Mouse (Mus musculus) megakaryocyte, adult 5-6 weeks (primary cell): ENCODE results near the gene Haus2. TPM values are rescaled to one million over a fixed set of nuclear protein-coding genes. Genes with fewer than 3 reads are reported as not detected.
"Not testable (repeated sequence)": the region's sequence is repeated elsewhere in the genome, so short reads cannot be mapped to it uniquely, and the experiment has no call there.

ENCODE experiments used
- ATAC-seq: 2 replicates; pipeline ENCODE4 v1.8.0; 2016; ENCODE audit warnings: mild to moderate bottlenecking, inconsistent platforms; ENCODE audit not compliant: poor library complexity, severe bottlenecking
- total RNA-seq, 2 experiments: library from RNA; stranded (forward) in 1 of 2; stranded (reverse) in 1 of 2; fragments of 153-499, 151-499 nt in 1 of 2; fragments of 221-1000, 200-1000 nt in 1 of 2; gene quantifications; 2 replicates each; pipeline versions ENCODE4 v1.2.3 to v1.2.4; 2015 to 2017

Gene Haus2
- total RNA-seq (2015): 15.6 and 20.1 TPM in 2 replicates
- total RNA-seq (2017): 7.8 and 12.1 TPM in 2 replicates

DNA sequence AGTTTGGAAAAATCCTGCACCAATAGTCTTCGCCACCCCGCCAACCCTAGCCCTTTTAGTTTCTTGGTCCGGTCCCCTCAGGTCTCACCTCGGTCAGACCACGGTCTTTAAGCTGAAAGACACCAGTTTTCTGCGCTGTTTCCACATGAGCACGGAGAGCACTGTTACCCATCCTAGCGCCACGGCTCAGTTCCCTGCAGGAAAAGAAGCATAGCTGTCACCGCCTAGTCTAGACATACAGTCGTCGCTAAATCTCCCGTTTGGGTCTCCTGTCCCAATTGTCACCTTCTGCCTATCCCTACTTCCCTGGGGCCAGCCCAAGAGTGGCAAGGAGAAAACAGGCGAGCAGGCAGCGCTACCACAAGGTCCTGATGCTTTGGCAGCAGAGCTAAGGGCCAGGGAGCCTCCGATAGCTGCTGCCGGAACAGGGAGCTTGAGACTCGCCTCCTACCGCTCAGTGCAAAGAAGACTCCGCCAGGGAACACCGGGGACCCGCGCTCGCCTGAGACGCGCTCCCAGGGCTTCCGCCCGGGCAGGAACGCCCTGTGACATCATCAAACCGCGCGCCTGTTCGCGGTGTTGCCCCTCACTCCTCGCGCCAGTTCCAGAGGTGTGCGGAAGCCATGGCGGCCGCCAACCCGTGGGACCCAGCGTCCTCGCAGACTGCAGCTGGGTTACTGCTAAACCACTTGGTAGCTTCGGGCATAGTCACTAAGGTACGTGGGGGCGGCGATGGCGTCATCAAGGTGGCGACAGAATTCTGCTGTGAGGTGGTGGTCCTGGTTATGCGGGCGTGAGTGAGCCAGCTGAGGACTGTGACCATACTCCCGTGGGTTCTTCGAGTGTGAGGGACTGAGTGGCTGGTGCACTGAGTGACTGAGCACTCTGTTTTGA, at the start of gene Haus2, which contains the start of gene Lrrc57:
Gene Haus2 (plus strand): TSS at position 554 of the 894 bp plus-strand sequence.
Gene Lrrc57 (minus strand): TSS at position 691 of the 894 bp plus-strand sequence.
- ATAC-seq: peak; percentile 96

DNA sequence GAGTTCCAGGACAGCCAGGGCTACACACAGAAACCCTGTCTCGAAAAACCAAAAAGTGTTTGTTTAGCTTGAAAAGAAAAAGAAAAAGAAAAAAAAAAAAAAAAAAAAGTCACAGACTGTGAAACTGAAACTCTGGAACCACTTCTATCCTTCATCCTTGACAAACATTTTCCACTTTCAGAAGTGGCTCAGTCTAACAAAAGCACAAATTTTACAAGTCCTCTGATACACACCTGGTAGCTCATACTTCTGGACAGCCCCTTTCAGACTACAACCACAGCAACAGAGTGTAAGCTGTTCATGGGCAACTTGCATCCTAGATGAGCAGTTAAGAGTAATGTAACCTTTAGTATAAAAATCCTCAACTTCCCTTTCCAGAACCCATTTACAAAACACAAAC, 47.7 kb upstream of the Haus2 start:
- ATAC-seq: no peak

DNA sequence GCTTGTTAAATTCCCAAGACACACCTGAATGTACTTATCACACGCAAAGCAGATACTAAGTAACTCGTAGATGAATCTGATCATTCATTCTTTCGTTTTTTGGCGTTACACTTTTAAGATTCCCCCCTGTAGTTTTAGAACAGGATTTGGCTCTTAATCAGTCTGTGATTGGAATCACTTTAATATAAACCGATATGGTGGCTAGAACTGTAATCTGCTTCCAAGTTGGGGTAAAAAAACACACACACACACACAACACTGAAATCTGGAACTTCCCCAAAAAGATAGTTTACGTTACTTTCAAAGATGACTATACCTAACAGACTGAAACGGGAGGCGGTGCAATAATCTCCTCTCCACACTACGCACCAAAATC, 46.3 kb upstream of the Haus2 start:
- peak; percentile 11; the same call in 1 of the 2 replicates for ATAC-seq

DNA sequence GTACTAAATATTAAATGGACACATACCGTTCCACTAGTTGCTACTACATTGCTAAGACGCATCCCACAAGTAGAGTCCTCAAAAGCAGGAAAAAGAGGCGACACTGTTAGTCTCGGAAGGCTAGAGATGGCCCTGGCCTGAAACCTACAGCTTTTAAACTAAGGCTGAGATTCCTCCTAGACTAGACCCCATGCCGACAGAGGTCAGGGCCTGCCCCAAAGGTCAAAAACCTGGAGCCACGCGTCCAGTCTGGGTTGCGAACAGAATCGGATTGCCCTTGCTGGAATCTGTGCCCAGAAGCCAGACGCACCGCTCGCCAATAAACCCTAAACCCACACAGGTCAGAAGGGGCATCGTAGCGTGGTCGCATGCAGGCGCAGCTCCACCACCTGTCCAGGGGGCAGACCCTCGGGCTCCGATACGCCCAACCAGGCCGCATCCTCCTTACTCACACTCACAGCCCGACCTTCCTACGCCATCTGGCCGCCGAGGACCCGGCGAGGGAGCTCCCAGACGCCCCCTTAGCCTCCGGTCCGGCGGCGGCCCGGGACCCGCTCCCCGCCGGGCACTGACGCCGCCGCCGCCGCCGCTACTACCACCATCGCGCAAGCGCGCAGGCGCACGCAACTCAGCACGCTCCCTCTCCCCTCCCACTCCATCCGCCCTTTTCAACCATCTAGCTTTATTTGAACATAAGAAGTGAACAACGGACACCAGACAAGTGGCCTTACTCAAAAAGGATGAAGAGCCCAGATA, 45.8 kb upstream of the Haus2 start, which contains the start of gene Zfp106:
Gene Zfp106 (minus strand): TSS at position 609 of the 756 bp plus-strand sequence.
- ATAC-seq: peak; percentile 73

DNA sequence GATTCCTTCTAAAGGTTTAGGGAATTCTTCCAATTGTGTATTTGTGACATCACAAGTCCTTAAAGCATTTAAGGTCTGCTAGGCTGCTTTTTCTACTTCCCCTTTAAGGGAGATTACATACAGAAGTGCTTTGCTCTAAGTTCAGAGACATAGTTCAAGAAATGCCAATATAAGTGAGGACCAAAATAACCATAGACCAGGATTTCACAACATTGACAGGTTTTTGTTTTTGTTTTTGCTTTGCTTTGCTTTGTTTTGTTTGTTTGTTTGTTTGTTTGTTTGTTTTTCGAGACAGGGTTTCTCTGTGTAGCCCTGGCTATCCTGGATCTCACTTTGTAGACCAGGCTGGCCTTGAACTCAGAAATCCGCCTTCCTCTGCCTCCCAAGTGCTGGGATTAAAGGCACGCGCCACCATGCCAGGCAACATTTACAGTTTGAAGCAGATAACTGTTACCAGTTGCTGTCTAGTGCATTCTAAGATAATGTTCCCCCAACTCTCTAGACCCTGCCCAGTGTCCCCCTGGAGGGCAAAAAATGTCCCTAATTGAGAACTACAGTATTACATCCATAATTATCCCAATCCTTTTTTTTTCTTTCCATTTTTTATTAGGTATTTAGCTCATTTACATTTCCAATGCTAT, 44.5 kb upstream of the Haus2 start:
- ATAC-seq: not testable (repeated sequence)

DNA sequence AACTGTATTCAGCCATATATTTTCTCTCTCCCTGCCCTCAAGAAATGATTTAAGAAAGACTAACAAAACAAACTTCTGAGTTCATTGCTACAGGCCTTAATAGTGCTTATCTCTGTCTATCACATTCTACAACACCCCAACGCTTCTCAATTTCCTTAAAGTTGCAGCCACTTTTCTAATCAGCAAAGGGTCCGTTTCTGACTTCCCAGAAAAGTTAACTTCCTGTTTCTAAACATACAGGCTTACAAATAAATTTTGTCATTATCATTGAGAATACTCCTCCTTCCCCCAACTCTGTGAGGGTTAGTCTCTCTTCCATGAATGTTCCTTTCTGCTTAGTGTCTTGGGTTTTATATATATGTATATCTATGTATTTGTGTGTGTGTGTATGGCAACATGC, 43.8 kb upstream of the Haus2 start:
- no peak for ATAC-seq

DNA sequence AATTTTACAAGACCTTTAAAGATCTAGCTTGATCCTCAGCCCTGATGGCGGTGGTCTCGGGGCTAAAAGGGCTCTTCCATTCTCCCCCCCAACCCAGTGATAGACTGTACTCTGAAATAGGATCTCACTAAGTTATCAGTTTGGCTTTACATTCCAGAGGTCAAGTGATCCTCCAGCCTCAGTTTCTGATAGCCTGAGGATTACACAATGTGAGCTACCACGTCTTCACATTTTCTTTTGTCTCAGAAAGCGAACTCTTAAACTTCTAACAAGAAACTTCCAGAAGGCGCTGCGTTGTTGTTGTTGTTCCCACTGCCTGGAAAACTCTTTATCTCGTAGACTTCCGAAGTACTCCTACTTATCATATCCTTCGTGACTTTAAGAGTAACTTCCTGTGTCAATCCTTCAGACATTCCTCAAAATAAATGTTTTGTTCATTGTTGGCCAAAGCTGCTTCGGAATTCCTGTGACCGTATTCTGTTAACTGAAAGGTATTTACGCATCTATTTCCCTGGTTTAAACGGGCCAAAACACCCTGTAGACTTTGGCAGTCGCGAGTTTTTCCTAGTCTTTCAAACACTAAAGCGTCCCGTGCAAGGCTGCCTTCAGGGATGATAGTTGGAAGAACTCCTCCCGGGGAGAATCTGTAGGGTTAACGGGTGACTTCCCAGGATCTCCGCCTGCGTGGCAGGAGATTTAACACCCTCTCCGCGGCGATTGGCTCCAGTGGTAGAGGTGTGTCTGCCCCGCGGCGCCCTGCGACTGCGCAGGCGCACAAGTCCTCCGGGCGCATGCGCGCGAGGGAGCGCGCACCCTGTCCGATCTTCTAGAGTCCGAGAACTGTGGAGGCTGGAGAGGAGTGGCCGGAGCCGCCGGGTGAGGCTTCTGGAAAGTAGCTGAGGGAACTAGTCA, 42.0 kb upstream of the Haus2 start, which contains the start of gene Snap23:
Gene Snap23 (plus strand): TSS at position 786 of the 912 bp plus-strand sequence.
- ATAC-seq: peak; percentile 73

DNA sequence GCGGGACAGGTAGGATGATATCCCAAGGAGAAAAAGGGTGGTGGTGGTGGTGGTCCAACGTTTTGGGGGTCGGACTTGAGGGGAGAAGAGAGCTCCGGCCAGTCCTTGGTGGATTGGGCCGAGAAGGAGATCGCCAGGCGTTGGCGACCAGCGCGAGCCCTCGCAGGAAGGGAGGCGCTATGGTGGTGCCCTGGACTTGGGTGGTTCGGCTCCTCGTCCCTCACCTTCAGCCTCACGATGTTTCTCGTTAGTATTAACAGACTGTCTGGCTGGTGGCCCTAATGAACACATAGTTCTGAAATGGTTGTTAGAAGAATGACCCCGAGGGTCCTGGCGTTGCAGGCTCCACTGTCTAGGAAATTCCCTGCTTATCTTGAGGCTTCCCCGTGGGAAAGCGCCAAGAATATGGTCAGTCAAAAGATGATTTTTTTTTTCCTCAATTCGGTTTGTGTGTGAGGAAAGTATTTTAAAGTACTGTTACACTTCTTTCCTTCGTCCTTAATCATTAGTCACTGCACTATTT, 41.3 kb upstream of the Haus2 start:
- peak; percentile 43 for ATAC-seq

DNA sequence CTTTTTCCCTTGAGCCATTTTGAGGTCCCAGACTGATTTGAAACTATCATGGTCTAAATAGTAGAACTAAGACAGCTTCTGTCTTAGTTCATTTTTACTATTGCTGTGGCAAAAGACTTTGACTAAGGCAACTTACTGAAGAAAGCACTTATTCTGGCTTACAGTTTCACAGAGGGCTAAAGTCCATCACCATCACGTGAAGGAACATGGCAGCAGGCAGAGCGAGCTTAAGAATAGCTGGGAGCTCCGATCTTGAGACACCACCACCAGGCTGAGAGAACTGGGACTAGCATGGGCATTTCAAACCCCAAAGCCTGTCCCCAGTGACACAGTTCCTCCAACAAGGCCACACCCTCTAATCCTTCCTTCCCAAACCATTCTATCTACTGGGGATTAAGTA, 38.1 kb upstream of the Haus2 start:
- ATAC-seq: no peak

DNA sequence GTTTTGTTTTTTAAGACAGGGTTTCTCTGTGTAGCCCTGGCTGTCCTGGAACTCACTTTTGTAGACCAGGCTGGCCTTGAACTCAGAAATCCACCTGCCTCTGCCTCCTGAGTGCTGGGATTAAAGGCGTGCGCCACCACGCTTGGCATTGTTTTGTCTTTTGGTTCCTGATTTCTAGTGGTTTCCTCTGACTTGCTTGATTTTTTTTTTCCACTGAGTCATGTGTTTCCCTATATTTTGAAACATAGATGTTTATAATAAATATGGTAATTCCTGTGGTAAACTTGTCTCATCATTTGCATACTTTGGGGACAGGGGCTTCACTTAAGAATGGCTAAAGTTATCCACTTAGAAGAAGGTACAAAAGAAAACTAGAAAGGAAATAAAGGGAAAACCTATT, 37.0 kb upstream of the Haus2 start:
- peak; percentile 39; the same call in 1 of the 2 replicates for ATAC-seq

DNA sequence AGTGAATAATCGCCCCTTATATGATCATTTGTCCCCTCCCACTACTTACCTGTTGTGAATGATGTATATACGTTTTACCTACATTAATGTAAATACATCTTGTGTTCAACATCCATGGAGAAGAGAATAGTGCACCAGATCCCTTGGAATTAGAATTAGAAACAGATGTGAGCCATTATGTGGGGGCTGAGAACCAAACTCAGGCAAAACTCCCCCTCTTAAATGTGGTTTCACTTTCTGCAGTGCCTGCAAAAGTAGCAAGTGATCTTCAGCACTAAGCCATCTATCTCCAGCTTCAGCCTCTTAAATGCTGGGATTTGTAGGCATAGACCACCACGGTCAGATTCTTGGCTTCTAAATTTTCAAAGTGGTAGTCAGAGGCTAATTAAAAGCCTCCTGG, 34.1 kb upstream of the Haus2 start:
- ATAC-seq: no peak

DNA sequence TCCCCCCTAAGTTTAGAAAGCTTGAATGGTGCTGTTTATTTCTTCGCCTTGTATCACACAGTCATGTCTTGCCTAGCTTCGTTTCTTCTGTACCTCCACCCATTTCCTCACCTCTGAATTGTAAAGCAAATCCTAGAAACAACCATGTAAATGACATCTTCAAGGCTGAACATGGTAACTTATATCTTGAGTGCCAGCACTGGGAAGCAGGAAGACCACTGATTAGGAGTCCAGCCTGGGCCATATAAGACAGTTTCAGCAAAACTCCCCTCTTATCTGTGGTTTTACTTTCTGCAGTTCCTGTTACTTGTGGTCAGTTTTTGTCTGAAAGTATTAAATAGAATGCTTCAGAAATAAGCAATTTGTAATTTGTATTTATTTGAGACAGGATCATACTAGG, 33.2 kb upstream of the Haus2 start:
- 0 out of 2 replicates have a peak, but pooled peaks have one; percentile 14 for ATAC-seq

DNA sequence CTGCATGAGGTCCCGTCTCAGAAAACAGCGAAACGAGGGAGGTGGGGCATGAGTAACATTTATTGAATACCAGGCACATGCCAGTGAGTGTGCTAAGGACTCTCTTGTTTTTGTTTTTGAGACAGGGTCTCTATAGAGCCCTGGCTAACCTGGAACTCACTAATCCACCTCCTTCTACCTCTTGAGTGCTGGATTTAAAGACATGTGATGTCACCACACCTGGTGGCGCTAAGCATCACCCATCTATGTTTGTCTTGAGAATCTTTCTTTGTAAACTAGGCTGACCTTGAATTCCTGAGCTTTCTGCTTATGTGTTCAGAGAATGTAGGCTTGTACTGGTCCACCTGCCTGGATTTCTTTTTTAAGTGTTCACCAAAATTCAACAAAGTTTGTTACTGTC, 31.4 kb upstream of the Haus2 start:
- ATAC-seq: 0 out of 2 replicates have a peak, but pooled peaks have one; percentile 1

DNA sequence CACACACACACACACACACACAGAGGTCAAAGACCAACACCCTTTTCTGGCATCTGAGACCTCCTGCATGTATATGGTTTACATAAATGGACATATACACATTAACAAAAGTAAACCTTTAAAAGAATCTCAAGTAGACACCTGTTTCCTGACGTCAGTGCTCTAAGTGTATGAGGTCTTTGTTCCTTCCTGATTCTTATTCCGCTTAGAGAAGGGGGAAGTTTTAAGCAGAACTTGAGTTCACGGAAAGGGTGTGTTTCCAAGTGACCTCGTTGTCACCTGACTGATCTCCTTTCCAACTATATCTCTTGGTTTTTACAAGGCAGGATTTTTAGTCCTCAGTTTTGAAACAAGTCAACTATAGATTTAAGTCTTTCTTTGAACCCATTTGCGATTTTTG, 30.9 kb upstream of the Haus2 start:
- peak; percentile 96 for ATAC-seq

DNA sequence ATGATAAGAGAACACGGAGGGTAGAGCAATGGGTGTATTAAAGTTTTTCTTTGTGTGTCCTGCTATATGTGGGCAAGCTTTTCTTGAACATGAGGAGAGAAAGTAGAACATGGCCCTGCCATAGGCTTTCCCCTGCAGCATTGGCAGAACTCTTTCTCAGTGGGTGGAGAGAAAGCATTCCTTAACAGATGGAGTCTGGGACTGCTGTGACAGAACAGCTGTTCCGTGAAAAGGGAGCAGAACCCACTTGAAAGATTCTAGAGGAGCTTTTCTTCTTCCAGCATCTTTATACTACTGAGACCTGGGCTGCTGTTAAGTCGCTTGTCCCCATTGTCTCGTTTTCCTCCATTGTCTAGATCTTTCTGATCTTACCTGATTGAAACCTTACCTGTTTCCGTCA, 19.4 kb upstream of the Haus2 start:
- ATAC-seq: no peak

DNA sequence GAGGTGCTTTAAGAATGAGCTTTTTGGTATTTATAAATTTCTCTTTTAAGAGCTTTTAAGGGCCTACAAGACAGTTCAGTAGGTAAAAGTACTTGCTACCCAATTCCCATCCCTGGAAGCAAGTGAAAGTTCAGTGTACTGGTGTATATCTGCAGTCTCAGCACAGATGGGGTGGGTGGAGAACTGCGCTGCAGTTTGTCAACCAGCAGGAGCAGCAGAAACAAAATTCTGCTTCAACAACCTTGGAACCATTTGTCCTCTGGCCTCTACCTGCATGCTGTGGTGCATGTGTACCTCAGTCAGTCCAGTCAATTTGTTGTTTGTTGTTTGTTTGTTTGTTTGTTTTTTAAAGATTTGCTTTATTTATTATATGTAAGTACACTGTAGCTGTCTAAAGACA, 17.0 kb upstream of the Haus2 start:
- ATAC-seq: no peak

DNA sequence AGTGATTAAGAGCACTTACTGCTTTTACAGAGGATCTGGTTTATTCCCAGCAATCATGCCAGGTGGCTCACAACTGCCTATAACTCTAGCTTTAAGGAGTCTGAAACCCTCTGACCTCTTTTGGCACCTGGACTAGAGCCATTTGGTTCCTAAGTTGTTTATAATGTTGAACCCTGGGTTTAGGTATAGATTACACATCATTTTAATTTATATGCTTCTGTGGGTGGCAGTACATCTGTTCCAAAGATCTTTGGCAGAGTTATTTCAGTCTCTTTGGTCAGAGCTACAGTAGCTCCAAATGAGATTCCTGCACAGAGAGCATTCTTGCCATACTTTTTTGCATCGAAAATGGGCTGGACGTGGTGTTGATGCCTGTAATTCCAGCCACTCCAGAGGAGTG, 11.4 kb upstream of the Haus2 start:
- ATAC-seq: no peak

DNA sequence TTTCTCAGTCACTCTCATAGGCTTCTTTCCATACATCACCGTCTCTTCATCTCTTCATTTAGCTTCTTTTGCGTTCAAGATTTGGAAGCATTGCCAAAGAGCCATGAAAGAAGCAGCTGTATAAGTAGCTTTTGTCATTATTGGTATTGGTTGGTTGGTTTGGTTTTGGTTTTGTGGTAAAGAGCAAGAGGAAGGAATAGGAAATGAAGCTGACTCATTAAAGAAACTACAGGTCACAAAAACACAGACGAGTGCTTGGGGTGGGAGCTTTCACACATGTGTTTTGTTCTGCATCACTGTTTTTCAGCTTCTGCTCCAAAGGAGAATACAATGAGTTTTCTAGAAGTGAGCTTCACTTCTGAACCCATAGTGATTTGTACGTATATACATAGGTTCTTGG, 9.7 kb upstream of the Haus2 start:
- ATAC-seq: no peak

DNA sequence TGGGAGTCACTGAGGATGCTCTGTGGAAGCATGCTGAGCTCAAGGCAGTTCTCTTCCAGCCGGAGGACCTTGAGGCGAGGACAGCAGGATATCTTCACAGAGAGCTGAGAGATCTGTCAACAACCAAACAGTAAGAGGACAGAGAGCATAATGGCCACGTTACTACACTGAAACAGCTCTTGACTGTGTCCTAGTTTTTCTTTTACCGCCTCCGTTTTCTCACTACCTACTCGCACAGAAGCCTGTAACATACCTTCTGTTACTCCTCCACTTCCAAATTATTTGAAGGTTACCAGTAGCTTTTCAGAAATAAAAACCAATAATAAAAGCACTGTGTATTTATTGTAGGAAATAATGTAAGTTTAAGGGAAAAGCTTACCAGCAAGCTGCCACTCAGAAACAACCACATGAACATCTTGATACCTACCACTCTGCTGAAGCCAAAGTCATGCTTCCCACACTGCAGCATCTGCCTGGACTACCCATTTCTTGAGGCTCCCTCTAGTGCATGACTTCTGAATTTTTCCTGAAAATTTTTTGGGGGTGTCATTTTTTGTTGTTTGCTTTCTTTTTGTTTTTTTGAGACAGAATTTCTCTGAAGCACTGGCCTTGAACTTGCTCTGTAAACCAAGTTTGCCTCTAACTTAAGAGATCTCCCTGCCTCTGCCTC, 3.0 kb upstream of the Haus2 start:
- no peak for ATAC-seq
